Mouse (Mus musculus) thymus, postnatal 25 days (tissue): ENCODE results near the gene Coro6.

Experiments
- DNase-seq: peaks from one replicate; pipeline ENCODE4 v3.0.0; 2022

Coro6 gene

DNA sequence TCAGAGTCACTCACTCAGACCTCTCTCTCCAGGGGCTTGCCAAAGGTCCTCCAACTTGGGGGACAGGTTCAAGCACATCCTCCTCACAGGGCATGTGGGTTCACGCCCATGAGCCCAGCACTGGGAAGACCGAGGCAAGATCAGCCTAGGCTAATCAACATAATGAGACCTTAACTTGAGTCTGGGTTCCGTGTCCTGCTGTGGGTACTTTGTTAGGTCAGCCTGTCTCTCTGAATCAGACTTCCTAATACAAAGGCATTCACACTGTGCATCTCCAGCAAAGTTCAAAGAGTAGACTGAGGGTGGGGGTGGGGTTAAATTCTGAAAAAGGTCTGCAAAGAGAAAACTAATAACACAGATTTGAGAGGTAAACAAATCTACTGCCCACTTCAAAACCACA, 2.9 kb downstream of the Coro6 start:
- no peak for DNase-seq

DNA sequence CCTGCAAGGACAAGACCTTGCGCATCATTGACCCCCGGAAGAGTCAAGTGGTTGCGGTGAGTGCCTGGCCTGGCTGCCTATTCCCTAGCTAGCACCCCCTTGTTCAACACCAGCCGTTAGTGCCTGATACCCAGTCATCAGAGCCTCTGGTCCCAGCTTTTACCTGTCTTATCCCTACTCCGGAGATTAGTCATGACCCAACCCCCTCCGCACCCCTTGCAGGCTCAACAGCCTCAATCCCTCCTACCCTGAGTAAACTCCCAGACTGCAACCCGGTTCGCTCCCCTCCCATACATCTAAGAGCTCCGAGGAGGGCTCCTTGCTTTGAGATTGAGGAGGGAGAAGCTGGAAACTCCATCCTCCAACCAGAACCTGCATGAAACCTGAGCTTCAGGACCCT, 4.3 kb downstream of the Coro6 start:
- DNase-seq = no peak

GRCm38 (mm10) chr11:77467157-77467556, 4.9 kb downstream of the Coro6 start:
- peak; percentile 93 for DNase-seq

DNA sequence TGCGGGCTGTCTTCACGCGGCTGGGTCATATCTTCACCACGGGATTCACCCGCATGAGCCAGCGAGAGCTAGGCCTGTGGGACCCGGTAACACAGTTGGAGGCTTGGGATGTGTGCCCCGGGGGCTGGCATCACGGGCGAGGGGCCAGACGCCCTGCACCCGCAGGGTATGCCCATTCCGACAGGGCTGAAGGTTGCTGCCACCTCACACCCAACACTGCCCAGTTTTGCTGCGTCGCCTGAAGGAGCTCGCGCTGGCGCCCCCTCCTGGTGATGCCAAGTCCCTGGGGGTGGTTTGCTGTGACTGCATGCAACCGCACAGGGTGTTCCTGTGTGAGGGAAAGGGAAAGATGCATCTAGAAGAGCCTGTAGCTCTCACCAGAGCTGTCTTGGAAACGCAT, 5.6 kb downstream of the Coro6 start:
- peak; percentile 88 for DNase-seq

DNA sequence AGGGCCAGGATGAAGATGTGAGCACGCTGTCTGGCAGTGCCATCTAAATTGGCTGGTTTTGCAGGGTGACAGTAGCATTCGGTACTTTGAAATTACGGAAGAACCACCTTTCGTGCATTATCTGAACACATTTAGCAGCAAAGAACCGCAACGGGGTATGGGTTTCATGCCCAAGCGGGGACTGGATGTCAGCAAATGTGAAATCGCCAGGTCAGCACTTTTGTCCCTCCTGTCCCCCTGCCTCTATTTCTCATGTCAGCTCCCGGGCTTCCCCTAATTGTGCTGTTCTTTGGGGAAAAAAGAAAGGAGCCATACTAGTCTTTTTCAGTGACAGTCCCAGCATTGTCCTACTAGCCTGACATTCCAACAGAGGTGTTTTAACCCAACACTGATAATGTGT, 6.2 kb downstream of the Coro6 start:
- DNase-seq = no peak

- DNase-seq = no peak
These were observed 9.2 kb downstream of the Coro6 start for GRCm38 (mm10) chr11:77471407-77471806.

DNA sequence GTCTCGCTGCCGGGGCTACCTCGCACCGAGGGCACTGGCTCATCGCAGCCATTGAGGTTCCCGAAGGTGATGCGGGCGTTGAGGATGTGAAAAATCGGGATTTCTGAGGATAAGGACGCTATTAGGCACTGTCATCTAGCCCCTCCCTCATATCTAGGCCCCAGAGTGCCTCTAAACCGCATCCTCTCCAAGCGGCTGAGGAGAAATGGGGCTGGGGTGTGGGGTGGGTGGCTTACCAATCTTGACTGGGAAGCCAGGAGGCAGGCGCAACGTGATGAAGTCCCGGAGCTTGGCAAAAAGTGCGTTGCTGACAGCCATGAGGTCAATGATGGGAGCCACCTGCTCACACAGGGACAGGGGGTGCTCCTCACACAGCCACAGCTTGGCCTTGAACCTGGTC, 10.6 kb downstream of the Coro6 start:
- no peak for DNase-seq

- no peak for DNase-seq
These were observed 14.0 kb downstream of the Coro6 start for GRCm38 (mm10) chr11:77476216-77476615.

GRCm38 (mm10) chr11:77476895-77477294, 14.7 kb downstream of the Coro6 start:
- DNase-seq = no peak

DNA sequence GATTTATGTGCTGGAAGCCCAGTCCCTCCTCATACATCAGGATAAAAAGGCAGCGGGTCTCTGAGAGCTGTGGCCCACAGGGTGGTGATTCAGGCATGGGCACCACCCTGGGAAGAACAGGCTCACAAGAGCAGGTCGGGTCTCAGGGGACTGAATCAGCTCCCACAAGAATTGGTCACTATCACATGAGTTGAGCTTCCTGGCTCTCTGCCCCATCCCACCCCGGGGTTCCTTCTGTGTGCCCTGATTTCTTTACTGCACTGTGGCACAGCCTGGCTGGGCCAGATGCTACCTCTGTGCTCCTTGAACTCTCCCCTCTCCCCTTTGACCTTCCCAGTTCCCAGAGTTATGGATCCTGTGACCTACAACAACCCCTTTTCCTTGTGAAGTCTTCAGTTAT, 20.8 kb downstream of the Coro6 start:
- DNase-seq = no peak

- DNase-seq = peak; percentile 78
These were observed 21.5 kb downstream of the Coro6 start for GRCm38 (mm10) chr11:77483510-77484255.

- no peak for DNase-seq
These were observed 23.0 kb downstream of the Coro6 start for GRCm38 (mm10) chr11:77485229-77485628.

DNA sequence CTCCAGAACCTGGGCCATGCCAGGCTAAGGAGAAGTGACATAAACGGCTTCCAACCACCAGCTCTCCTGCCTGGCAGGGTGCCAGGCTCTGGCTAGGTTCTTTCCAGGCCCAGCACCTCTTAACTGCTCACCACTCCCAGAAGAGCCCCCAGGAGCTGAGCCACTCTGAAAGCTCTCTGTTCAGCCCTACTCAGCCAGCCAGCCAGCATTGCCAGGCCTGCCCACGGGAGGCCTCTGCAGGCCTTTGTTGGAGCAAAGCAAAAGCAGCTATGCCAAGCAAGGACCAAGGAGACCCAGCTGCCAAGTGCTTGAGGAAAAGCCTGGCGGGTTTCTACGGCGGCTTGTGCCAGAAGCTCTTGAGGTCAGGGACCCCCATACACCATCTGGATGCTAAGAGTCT, 24.6 kb downstream of the Coro6 start:
- no peak for DNase-seq

DNA sequence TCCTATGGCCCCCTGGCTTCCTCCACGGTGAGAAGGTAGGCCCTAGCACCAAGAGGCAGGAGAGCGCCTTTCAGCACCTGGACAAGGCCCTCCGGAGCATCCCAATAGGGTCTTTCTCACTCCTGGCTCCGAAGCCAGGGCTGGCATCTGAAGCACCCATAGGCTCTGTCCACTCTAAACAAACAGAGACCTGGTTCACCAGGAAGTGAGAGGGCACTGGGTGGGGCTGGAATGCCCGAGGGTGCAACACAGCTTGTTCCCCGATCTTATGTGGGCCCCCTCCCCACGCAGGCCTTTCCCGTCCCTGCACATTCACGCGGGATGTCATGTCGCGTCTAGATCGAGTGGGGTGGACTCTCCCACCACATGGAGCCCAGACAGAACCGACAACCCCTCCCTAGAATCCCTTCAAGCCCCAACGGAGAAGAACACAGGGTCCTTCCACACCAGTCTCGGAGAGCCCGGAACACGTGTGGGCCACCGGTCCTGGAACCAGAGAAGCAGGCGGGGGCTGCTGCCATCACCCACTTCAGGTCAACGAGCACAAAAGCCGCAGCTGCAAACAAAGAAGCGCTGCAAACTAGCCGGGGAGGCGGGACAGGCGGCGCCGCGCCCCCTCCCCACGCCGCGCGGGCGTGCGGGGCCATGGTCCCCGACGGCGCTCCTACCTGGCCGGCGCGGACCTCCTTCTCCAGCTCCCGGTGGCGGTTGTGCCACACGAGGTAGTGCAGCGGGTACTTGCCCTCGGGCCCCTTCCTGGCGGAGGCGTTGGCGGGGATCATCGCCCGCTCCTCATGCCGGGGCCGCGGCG, 26.8 kb downstream of the Coro6 start:
- DNase-seq = peak; percentile 46

- peak; percentile 62 for DNase-seq
These were observed 27.5 kb downstream of the Coro6 start, which contains the start of gene Ankrd13b for GRCm38 (mm10) chr11:77489591-77490235. Gene Ankrd13b, minus strand, starts transcription at chr11:77489678.

- DNase-seq = no peak
These were observed 28.2 kb downstream of the Coro6 start for GRCm38 (mm10) chr11:77490451-77490850.

DNA sequence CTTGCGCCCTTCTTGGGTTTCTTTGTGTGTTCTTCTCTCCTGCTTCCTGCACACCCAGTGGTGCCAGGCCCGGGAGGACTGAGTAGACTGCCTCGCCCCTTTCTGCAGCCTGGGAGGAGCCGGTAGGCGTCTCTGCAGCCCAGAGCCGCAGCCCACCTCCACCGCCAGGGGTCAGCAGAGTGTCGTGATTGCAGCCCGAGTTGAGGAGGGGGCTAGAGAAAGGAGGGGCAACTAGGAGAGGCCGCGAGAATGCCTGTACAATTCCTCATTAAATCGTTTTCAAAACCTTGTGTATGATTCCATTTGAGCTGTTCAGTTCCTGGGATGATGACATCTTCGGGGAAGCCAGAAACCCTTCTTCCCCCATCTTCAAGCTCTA, 28.9 kb downstream of the Coro6 start:
- DNase-seq = peak; percentile 96

DNA sequence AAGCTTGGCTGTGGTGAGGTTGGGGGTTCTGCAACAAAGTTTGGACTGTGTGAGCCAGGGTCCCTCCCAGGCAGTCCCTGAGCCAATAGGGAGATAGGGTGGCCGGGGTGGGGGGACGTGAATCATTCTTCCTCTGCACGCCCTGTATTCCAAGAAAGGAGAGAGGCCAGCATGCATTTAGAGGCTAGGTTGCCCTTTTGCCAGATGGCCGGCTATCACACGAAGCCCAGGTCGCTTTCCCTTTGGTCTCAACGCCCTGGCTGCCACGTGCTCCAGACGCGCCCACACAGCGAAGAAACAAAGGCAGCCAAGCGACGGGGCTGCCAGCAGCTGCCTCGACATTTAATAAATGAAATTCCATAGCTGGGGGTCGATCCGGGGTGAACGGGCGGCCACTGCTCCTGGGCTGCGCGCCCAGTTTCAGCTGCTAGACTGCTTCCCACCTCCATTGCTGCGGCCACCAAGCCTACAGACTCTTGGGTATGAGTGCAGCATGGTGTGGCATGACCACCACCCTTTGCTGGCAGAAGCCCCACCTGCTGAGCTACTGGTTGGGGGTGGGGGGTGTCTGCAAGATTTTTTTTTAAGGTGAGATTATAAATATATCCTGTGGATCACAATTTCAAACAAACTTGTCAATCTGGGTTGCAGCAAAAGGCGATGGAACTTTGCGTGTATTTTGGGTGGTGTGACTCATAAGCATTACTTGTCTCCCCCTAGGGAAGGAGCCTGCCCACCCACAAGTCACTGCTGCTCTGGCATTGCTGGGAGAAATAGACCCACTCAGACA, 29.5 kb downstream of the Coro6 start:
- peak; percentile 40 for DNase-seq

DNA sequence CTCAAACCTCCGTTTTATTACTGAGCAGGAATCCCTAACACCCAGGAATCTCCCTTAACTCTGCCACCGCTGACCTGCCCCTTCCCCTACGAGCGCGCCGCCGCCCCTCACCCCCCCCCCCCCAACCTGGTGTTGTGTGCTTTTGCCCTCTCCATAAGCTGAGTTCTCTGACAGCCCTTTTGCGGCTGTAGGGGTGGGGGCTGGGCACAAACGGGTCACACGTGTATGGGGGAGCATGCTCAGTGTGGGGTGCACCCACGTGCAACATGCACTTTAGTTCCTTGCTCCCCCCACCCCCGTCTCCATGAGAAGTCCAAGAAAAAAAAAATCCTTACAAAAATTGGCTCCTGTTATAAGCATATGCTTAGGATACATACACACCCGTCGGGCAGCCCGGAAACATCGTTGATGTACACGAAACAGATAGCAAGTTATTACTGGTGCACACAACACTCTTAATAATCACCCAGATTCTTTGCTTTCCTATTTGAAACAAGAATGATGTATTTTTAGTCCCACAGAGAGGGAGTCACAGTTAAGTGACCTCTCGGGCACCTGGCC, 30.2 kb downstream of the Coro6 start:
- DNase-seq = peak; percentile 66

DNA sequence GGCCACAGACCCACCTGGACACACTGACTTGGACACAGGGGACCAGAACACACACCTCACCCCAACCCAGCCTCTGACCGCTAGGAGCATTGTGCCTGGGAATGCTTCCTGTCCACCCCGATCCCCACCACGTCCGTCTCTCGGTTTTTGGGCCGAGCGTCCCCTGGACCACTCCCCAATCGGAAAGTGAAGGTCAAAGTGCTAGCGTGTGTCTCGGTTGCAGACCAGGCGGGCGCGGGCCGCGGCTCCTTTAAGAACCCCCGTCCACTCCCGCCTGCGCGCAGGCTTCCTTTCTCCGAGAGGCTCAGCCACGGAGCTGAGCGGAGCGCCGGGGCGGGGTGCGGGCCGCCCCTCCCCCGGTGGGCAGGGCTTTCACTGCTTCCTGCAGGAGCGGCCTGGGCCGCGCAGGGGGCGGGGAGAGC, 30.7 kb downstream of the Coro6 start:
- peak; percentile 93 for DNase-seq

DNA sequence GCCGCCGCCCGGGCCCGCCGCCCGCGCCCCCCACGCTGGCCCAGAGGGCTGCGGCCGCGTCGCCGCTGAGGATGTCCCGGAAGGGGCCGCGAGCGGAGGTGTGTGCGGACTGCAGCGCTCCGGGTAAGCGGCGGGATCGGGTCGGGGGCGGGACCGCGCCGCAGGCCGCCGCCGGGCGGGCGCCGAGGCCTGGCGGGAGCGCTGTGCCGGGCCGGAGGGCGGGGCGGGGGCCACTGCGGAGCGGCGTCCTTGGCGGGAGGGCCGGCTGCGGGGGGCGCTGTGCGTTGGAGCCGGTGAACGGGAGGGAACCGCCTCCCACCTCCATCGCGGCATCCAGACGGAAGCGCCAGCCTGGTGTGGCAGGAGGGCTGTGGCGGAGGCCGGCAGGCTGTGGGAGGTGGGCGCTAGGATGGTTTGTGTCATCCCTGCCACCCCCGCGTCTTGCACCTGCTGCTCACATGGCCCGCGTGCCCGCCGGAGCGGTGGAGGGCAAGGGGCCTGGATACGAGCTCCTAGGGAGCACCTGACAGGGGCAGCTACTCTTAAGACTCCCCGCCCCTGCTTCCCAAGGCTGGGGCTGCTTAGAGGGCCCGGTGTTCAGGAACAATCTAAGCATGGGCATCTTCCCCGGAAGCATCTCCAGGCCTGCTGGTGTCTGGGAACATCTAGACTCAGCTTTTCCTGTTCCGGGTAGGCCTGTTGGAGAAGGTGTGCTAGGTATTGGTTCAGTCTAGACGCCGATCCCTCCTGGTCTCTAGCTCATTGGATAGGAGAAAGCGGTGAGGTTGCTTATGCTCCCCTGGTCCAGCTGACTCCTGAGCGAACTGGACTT, 31.5 kb downstream of the Coro6 start, which contains the start of gene Git1:
TSS of gene Git1 (plus strand) at position 51 of the 832 bp plus-strand sequence.
- DNase-seq = peak; percentile 65

DNA sequence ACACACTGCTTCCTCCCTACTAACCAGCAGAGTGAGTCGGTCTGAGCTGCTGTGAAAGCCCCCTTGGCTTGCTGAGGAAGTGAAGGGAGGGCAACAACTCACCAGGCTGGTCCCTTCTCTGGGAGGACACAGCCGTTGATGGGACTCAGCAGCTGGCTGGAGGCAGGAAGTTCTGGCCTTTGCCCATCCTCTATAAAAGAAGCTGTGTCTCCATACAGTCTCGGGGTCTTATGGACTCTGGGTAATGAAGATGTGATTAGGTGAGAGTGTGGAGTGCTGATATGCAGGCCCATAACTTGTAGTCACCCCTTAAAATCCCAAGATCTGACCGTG, 32.1 kb downstream of the Coro6 start:
- no peak for DNase-seq
